Mouse (Mus musculus) adrenal gland, adult 2 months (tissue): ENCODE measurements around the gene Cyp2c55. TPM values are rescaled to one million over a fixed set of nuclear protein-coding genes. Genes with fewer than 3 reads are reported as not detected.

Experiments used
- DNase-seq: peaks from one replicate; pipeline ENCODE4 v3.0.0; 2021
- long read RNA-seq: library from polyadenylated mRNA; stranded (forward); transcript quantifications from one replicate; pipeline ENCODE4 v2.0.0, GENCODE M21; 2021
- microRNA-seq, 2 experiments: library from miRNA; unstranded; fragments of <30 nt; microRNA quantifications; one replicate each; pipeline ENCODE4 v1.2.0; 2021
- polyA plus RNA-seq: library from polyadenylated mRNA; depleted of rRNA; stranded (reverse); fragments of >200 nt; gene quantifications from 2 replicates; pipeline ENCODE4 v1.2.3, GENCODE M21; 2012; rRNA removed
- total RNA-seq, 2 experiments: library from RNA; stranded (reverse); gene quantifications; 2 replicates each; pipeline ENCODE4 v1.2.3; 2021

The Cyp2c55 gene
- total RNA-seq (under 1 TPM in 1 of 2 experiments, not detected in 1; 0.14 TPM), polyA plus RNA-seq (0.08 TPM in 1 of 2 replicates, not detected in the other)
- long read RNA-seq, result 0 reads

DNA sequence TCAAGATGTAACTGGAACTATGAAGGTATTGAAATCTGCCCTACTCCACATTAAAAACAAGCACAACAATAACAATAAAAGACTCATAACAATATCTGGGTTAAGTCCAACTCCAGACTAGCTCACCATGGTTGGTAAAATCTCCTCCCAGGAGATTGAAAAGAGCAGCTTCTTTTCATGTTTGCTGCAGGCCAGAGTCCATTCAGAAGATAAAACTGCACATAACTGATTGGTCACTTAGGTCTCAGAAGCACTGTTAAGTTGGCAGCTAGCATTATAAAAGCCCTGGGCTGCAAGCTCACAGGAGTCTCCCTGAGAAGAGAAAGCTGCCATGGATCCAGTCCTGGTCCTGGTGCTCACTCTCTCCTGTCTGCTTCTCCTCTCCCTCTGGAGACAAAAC is at the start of gene Cyp2c55:
TSS of gene Cyp2c55 (plus strand) at position 305 of the 400 bp plus-strand sequence.
- no peak for DNase-seq

DNA sequence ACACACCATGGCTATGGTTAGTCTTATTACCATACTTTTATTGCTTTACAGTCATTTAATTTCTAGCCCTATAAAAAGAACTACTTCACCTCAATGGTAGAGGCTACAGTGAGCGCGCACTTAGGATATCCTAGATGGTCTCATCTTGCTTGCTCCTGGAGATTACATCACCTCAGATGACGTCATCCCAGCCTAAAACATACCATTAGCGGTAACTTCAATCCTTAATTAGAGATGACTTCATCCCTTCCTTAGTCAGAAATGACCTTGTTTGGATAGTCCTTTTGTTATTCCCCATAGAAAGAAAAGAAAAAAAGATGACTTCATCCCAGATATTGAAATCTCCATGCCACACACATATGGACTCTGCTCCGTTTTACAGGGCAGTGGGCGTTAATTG is 36.1 kb upstream of the Cyp2c55 start:
- DNase-seq, result peak; percentile 3

DNA sequence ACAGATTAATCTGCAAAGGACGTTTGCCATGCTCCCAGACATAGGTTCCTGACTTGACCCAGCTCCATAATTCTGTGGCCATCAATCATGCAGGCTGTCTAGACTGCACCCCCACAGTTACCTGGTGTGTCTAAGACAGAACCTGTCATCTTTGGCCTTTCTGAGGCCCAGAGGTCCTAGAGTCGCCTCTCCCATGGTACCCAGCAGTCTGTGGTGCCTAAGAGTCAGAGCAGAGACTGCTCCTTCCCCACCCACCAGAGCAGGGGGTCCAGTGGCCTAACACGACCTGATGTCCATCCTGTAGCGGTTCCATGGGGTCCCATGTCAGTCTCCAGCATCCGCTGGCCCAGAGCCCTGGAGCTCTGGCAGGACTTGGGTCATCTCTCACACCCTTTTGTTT is 34.2 kb upstream of the Cyp2c55 start:
- no peak for DNase-seq

DNA sequence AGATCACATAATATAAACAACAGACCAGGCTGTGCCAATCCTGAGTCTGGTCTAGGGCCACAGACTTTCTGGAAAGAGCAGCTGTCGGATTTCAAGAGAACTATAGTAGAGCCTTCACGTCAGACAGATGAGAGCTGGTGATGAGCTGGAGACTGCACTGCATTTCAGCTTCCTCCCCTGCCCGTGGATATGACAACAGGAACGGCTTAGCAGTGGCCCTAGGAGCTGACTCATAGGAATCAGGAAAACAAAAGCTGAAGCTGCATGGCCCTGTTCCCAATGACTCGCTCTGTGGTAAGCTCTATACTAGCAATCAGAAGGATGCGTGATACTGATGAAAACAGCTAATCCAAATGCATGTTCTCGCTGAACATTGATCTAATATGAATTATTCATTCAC is 33.2 kb upstream of the Cyp2c55 start:
- DNase-seq, result peak; percentile 57

DNA sequence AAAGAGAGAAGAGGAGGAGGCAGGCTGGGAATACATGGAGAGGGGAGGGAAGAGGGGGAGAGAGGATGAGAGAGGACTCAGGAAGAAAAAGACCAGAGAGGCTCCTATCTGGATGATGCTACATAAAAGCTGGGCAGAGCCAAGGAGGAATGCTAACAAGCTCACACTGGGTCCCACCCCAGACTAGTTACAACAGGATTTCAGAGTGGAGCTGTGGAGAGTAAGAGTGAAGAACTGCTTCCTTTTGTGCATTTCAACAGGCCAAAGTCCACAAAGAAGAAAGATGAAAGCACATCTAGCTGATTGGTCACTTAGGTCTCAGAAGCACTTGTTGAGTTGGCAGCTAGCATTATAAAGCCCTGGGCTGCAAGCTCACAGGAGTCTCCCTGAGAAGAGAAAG is 30.6 kb upstream of the Cyp2c55 start:
- DNase-seq, result no peak

DNA sequence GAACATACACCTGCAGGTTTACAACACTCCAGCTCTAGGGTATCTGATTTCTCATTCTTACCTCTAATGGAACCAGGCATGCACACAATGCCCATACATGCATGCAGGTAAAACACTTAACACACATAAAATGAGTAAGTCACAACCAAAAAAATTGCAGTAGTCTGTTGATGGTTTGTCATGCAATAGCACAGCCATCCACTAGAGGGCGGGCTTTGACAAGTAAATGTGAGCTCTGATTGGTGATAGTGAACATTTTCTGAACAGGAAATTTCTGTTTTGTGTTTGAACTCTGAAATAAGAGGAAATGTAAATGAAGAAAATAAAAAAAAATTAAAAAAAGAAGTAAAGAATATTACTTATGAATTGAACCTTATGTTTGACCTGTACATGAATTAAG is 24.9 kb upstream of the Cyp2c55 start:
- DNase-seq, result peak; percentile 37

DNA sequence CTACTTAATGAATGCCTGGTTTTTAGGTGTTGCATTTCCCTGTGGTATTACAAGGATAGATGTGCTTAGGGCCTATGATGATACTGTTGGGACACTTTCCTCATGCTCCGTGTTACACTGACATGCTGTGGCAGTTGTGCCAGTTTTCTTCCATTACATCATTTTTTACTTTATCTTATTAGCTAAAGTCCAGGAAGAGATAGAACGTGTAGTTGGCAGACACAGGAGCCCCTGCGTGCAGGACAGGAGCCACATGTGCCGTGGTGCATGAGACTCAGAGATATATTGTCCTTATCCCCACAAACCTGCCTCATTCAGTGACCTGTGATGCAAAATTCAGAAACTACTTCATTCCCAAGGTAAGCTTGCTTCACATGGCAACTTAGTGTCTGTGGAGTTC is 8.6 kb upstream of the Cyp2c55 start:
- no peak for DNase-seq

DNA sequence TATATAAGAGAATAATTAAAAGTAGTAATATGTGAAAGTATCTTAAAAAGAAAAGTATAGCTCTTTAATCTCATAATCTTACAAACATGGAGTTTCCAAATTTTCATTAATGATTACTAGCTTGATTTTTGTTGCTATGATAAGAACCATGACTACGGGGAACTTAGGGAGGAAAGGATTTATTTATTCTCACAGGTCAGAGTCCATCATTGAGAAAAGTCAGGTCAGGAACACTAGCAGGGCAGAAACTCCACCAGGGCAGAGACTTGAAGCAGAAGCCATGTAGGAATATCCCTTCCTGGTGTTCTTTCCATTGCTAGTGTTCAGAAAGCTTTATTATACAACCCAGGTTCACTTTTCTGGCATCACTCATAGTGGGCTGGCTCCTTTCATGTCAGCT is 8.1 kb upstream of the Cyp2c55 start:
- DNase-seq, result no peak

DNA sequence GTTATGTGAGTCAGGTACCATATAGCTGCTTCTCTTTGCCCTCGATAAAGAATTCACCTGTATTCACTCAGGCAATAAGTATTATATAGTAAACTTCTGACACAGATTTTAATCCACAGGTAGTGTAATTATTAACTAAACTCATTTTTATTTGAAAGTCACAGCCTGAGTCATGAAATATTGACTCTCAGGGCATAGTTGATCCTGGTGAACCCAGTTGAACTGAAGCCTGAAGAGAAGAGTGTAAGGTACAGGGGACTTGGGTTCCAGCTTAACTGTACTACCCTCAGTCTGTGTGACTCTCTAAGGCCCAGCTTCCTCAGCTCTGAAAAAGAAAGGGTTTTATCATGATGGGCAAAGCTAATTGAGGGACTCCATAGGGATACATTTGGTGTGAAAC is 1.7 kb upstream of the Cyp2c55 start:
- DNase-seq, result no peak

DNA sequence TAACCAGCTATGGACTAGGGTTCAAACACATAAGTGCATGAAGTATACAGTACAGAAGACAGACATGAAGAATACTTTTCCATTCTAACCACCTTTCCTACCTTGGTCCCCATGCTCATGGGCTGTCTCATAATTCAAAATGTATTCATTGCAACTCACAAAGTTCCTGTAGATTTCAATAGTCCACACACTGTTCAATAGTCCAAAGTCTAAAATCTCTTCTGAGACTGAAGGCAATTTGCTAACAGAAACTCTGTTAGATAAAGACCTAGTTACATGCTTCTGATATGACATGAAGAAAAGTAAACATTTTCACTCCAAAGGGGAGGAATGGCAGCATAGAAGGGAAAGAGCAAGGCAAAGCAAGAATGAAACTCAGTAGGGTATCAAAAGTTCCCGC is 51.1 kb downstream of the Cyp2c55 start:
- DNase-seq, result no peak

DNA sequence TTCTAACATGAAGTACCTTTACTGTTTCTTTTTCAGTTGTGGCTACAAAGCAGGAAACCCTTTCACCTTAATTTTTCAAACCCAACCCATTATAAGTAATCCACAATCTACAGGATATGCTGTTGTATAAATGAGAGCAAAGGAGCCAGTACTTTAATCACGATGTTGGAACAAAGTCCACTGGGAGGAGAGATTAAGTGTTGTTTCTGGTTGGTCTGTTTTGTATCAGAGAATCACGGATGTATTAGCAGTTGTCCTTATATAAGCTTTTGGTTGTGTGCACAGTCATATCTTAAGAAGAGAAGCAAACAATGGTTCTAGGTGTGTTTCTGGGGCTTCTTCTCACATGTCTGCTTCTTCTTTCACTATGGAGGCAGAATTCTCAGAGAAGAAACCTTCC is 53.9 kb downstream of the Cyp2c55 start, which contains the start of gene Cyp2c65:
TSS of gene Cyp2c65 (plus strand) at position 297 of the 400 bp plus-strand sequence.
- DNase-seq, result no peak

Small RNA genes within 50 kb of the gene (microRNA-seq; reads per million reads assigned to microRNA genes)
- gene Gm23800, result 0 reads per million in 2 experiments

Other genes starting within 250 kb of the Cyp2c55 start
- gene Noc3l, start 187.8 kb upstream of the Cyp2c55 start, total RNA-seq, result 10 to 100 TPM; 15.2 to 20.8 TPM
- 2.0 and 2.2 TPM in 2 replicates for gene Noc3l, start 187.8 kb upstream of the Cyp2c55 start, polyA plus RNA-seq
- 10 to 100 TPM in 1 of 2 experiments, 1 to 10 TPM in 1; 8.7 to 11.2 TPM for gene Tbc1d12, start 170.4 kb upstream of the Cyp2c55 start, total RNA-seq
- 5.7 and 7.1 TPM in 2 replicates for gene Tbc1d12, start 170.4 kb upstream of the Cyp2c55 start, polyA plus RNA-seq
- gene Hells, start 76.1 kb upstream of the Cyp2c55 start, total RNA-seq, result 1 to 10 TPM; 3.4 to 6.8 TPM
- gene Hells, start 76.1 kb upstream of the Cyp2c55 start, polyA plus RNA-seq, result 0.18 and 0.31 TPM in 2 replicates
- not detected for gene Cyp2c65, start 54.0 kb downstream of the Cyp2c55 start, total RNA-seq
- gene Cyp2c65, start 54.0 kb downstream of the Cyp2c55 start, polyA plus RNA-seq, result 0.04 TPM in 1 of 2 replicates, not detected in the other
- not detected for gene Cyp2c66, start 106.9 kb downstream of the Cyp2c55 start, total RNA-seq
- gene Cyp2c66, start 106.9 kb downstream of the Cyp2c55 start, polyA plus RNA-seq, result not detected in 2 replicates